Mouse (Mus musculus): ENCODE results near the gene Ccdc57.

- TF ChIP-seq CTCF (conservative IDR thresholded peaks at IDR 0.05; ENCODE audit: insufficient read depth, insufficient read length, low read depth, low read length) (no peak), POLR2A (IDR thresholded peaks at IDR 0.05; ENCODE audit: low read depth, low read length) (no peak)
Observed at GRCm38 (mm10) chr11:120821076-120821922, 111.4 kb downstream of the Ccdc57 start.

Data from kidney, adult 2 months (tissue).